Mouse (Mus musculus) regulatory T cell (primary cell): ENCODE data around the gene Gm20878.
"Not testable (repeated sequence)": the region's sequence is repeated elsewhere in the genome, so short reads cannot be mapped to it uniquely, and the experiment has no call there.

Experiments
- in situ Hi-C: fragments of 300-600 bp; cut with MboI, MseI; formaldehyde crosslinking; loops from one replicate; pipeline ENCODE4 v1.15.1; 2025; ENCODE audit warnings: high pct_unique_total_duplicates

Gene Gm20878

GRCm38 (mm10) chr4:41941272-41941671 lies at the start of gene Gm20878:
Gm20878 (plus strand) TSS chr4:41941572.
- in situ Hi-C loops = not testable (repeated sequence)

- in situ Hi-C loops = loop anchor here (25.0 kb wide), 1 partner anchor 141 kb away; the partner anchor contains the start of genes Ccl27a, Galt and Sigmar1
These were observed 38.1 kb upstream of the Gm20878 start, which contains the start of gene Gm21541 for GRCm38 (mm10) chr4:41903310-41903709. Gm21541 (plus strand) TSS chr4:41903610.

- in situ Hi-C loops = not testable (repeated sequence)
These were observed 24.4 kb downstream of the Gm20878 start, which contains the start of gene Fam205a4 for GRCm38 (mm10) chr4:41965758-41966157. Fam205a4 (plus strand) TSS chr4:41966058.
